Mouse (Mus musculus): ENCODE measurements around the gene Gm42906. TPM values are rescaled to one million over a fixed set of nuclear protein-coding genes. Genes with fewer than 3 reads are reported as not detected.
A peak's percentile ranks its signal among the peaks of the same experiment; 100 is the strongest.

Gene Gm42906
- polyA plus RNA-seq, 1 experiment from 2014 or later = not detected

DNA sequence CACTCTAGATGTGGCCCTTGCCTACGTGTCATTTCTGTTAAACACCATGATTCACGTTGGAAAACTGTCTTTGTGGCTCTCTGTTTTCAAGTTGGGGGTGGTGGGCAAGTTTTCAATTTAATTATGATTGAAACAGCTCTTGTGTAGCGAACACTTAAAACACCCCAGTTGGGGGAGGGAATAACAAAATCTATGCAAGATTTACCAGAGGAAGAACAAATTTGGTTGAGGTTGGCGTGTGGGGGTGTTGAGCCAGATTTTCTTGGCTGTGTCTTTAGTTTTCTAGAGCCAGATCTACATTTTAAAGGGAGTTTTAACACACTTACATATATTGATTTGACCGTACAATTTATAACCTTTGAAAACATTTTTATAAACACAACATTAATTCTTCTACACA is 368.2 kb downstream of the Gm42906 start:
- H3K9ac ChIP-seq = no peak overlapping the region
- peaks cover 17% of the 10 kb centered on the region for H3K4me1 ChIP-seq (ENCODE audit: insufficient read depth)
- peaks cover 37% of the 10 kb centered on the region for H3K36me3 ChIP-seq (ENCODE audit: insufficient read depth)
- H3K27me3 ChIP-seq (ENCODE audit: insufficient read depth, low read length) = no peaks in the 10 kb centered on the region
- H3K9me3 ChIP-seq (ENCODE audit: low read depth, low read length) = peaks cover 6% of the 10 kb centered on the region
- H3K4me3 ChIP-seq (ENCODE audit: low read depth, low read length) = no peak overlapping the region
- H3K27ac ChIP-seq (ENCODE audit: low read depth) = 0 out of 2 replicates have a peak overlapping the region, but pooled peaks have one; percentile 8
- DNase-seq (no peak), ATAC-seq (ENCODE audit: insufficient read depth) (no peak)
- 65% methylated on average over 5 of the region's 5 CpGs for WGBS
- H3K4me2 ChIP-seq = no peak overlapping the region
- no peak for TF ChIP-seq CTCF (IDR thresholded peaks at IDR 0.05; ENCODE audit: low read depth)

DNA sequence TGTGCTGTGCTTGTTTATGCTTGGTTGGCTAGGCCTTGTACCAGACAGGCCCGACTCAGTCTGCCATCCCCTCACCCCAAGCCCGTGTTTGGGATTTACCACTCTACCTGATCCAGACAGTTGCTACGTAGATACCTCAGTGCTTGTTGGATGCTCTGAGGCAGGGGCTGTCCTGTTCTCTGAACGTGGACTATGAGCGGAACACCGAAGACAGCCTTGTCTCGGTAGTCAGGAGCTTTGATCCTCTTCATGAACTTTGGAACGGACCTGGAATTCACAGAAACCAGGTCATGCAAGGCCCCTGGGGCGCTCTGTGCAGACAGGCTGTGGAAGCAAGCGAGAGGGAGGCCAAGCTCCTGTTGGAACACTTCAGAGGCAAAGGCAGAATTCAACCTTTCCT is 368.6 kb downstream of the Gm42906 start:
- 89% methylated on average over 10 of the region's 10 CpGs for WGBS
- H3K27me3 ChIP-seq (ENCODE audit: insufficient read depth, low read length) = no peaks in the 10 kb centered on the region
- H3K36me3 ChIP-seq (ENCODE audit: insufficient read depth) = peaks cover 37% of the 10 kb centered on the region
- TF ChIP-seq CTCF (IDR thresholded peaks at IDR 0.05; ENCODE audit: low read depth) = no peak
- H3K4me2 ChIP-seq = no peak overlapping the region
- H3K4me3 ChIP-seq (ENCODE audit: low read depth, low read length) = no peak overlapping the region
- H3K4me1 ChIP-seq (ENCODE audit: insufficient read depth) = peaks cover 17% of the 10 kb centered on the region
- DNase-seq = no peak
- no peak for ATAC-seq (ENCODE audit: insufficient read depth)
- 0 out of 2 replicates have a peak overlapping the region, but pooled peaks have one; percentile 8 for H3K27ac ChIP-seq (ENCODE audit: low read depth)
- no peak overlapping the region for H3K9ac ChIP-seq
- peaks cover 6% of the 10 kb centered on the region for H3K9me3 ChIP-seq (ENCODE audit: low read depth, low read length)

DNA sequence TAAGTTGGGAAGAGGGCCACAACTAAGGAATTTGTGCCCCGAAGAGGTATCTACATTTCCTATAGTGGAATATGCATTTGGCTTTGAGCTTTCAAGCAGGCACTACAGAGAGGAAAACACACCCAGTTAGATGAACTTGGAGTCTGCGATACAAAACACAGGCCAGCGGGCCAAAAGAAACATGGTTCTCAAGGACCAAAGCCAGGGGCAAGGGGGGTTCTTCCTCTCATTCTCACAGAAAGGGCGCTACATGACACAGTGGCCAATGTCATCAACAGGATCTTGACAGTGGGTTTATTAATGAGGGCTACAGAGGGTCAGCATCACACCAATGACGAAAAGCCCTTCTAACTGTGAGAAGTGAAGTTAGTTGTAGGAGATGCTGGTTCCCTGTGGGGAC is 370.2 kb downstream of the Gm42906 start:
- WGBS = 84% methylated on average over 5 of the region's 5 CpGs
- H3K36me3 ChIP-seq (ENCODE audit: insufficient read depth) = peaks cover 29% of the 10 kb centered on the region
- peak overlapping the region; percentile 83; the same call in 1 of the 2 replicates for H3K27ac ChIP-seq (ENCODE audit: low read depth)
- H3K4me2 ChIP-seq = no peak overlapping the region
- no peak overlapping the region for H3K9ac ChIP-seq
- H3K4me1 ChIP-seq (ENCODE audit: insufficient read depth) = peaks cover 21% of the 10 kb centered on the region
- no peak for DNase-seq
- peaks cover 6% of the 10 kb centered on the region for H3K9me3 ChIP-seq (ENCODE audit: low read depth, low read length)
- ATAC-seq (ENCODE audit: insufficient read depth) = no peak
- no peaks in the 10 kb centered on the region for H3K27me3 ChIP-seq (ENCODE audit: insufficient read depth, low read length)
- no peak overlapping the region for H3K4me3 ChIP-seq (ENCODE audit: low read depth, low read length)
- TF ChIP-seq CTCF (IDR thresholded peaks at IDR 0.05; ENCODE audit: low read depth) = no peak

DNA sequence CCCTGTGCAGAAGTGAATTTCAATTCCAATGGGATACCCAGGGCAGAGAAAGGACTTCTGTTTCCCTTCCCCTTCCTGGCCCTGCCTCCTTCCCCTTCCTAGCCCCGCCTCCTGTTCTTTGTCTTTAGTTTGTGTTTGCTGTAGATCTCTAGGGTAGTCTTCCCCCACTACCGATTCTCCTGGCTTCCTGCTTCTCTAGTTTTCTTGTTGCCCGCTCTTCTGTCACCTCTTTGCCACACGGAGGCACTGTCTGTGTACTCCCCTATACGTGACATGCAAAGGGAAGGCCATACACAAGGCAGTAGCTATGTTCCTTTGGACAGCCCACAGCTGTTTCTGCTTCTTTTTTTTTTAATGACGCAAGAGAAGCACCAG is 371.1 kb downstream of the Gm42906 start:
- Histone ChIP-seq H3K36me3 (ENCODE audit: insufficient read depth) (peaks cover 27% of the 10 kb centered on the region), H3K4me2 (peak overlapping the region; percentile 5; the same call in 1 of the 2 replicates), H3K27me3 (ENCODE audit: insufficient read depth, low read length) (no peaks in the 10 kb centered on the region), H3K4me1 (ENCODE audit: insufficient read depth) (peaks cover 21% of the 10 kb centered on the region), H3K9ac (no peak overlapping the region), H3K27ac (ENCODE audit: low read depth) (peak overlapping the region; percentile 83), H3K9me3 (ENCODE audit: low read depth, low read length) (peaks cover 6% of the 10 kb centered on the region), H3K4me3 (ENCODE audit: low read depth, low read length) (no peak overlapping the region)
- peak; percentile 73 for ATAC-seq (ENCODE audit: insufficient read depth)
- WGBS = 27% methylated on average over 6 of the region's 6 CpGs
- DNase-seq = peak; percentile 76
- peak; percentile 67 for TF ChIP-seq CTCF (IDR thresholded peaks at IDR 0.05; ENCODE audit: low read depth)

DNA sequence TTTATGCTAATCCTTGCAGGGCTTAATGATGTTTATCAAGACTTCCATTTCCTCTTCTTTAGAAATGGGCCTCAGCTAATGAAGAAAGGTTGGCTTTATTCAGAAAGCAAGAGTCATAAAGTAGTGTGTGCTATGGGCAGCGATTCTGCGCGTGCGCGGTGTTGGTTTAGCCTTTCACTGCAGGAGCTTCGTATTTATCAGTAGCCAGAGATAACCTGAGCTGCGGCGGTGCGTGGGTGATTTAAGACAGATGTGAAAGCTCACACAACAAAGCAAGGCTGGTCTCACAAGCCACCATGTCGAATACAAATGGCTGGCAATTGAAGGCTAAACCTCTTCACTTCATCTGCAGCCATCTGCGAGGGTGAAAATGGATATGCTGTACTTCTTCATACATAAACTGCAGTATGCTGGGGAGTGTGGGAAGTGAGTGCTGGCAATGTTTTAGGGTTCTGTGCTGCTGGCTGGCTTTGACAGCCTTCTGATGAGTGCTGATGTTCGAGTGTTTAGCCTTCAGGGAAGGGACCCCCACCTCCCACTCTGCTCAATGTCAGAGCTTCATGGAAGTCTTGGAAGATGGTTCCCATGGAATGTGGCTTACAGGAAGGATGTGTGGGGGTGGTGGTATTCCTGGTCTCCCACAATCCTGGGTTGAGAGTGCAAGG is 371.6 kb downstream of the Gm42906 start:
- no peak for TF ChIP-seq CTCF (IDR thresholded peaks at IDR 0.05; ENCODE audit: low read depth)
- H3K4me1 ChIP-seq (ENCODE audit: insufficient read depth) = peaks cover 21% of the 10 kb centered on the region
- H3K27ac ChIP-seq (ENCODE audit: low read depth) = peak overlapping the region; percentile 83
- no peak overlapping the region for H3K4me3 ChIP-seq (ENCODE audit: low read depth, low read length)
- peak overlapping the region; percentile 5; the same call in 1 of the 2 replicates for H3K4me2 ChIP-seq
- no peaks in the 10 kb centered on the region for H3K27me3 ChIP-seq (ENCODE audit: insufficient read depth, low read length)
- H3K36me3 ChIP-seq (ENCODE audit: insufficient read depth) = peaks cover 23% of the 10 kb centered on the region
- peak; percentile 0; the same call in 1 of the 2 replicates for ATAC-seq (ENCODE audit: insufficient read depth)
- peak; percentile 63 for DNase-seq
- no peak overlapping the region for H3K9ac ChIP-seq
- peaks cover 4% of the 10 kb centered on the region; the same call in 1 of the 2 replicates for H3K9me3 ChIP-seq (ENCODE audit: low read depth, low read length)
- WGBS = 33% methylated on average over 12 of the region's 12 CpGs

DNA sequence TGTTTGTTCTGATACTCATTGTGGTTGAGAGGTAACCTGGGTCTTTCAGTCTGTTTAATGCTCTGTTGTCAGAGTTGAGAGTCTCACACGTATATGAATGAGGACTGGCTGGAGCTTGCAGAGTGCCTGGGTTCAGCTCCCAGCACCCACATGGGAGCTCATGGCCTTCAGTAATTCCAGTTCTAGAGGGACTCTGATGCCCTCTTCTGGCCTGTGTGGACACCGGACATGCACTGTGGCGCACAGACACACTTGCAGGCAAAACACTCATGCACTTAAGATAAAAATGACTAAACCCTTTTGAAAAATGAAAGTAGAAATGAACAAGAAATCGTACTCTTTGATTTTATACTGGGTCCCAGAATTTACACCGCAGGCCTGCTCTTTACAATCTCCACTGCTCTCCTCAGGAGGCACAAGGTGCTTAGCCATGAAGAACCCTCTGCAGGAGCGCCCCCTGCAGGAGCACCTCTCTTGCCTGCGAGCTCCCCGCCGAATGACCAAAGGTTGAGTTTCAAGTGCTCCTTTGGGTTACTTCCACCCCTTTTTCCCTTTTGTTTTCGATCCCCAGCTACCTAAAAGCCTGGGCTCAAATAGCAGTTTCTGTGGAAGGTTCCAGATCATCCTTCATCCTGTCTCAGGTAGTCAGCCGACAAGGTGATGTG is 372.4 kb downstream of the Gm42906 start:
- ATAC-seq (ENCODE audit: insufficient read depth) (no peak), DNase-seq (no peak)
- Histone ChIP-seq H3K4me1 (ENCODE audit: insufficient read depth) (peaks cover 21% of the 10 kb centered on the region), H3K9ac (no peak overlapping the region), H3K4me2 (no peak overlapping the region), H3K36me3 (ENCODE audit: insufficient read depth) (peaks cover 28% of the 10 kb centered on the region), H3K27ac (ENCODE audit: low read depth) (peak overlapping the region; percentile 78), H3K9me3 (ENCODE audit: low read depth, low read length) (peaks cover 4% of the 10 kb centered on the region; the same call in 1 of the 2 replicates), H3K4me3 (ENCODE audit: low read depth, low read length) (no peak overlapping the region), H3K27me3 (ENCODE audit: insufficient read depth, low read length) (no peaks in the 10 kb centered on the region)
- WGBS = 87% methylated on average over 11 of the region's 11 CpGs
- TF ChIP-seq CTCF (IDR thresholded peaks at IDR 0.05; ENCODE audit: low read depth) = peak; percentile 6; the same call in 1 of the 2 replicates

DNA sequence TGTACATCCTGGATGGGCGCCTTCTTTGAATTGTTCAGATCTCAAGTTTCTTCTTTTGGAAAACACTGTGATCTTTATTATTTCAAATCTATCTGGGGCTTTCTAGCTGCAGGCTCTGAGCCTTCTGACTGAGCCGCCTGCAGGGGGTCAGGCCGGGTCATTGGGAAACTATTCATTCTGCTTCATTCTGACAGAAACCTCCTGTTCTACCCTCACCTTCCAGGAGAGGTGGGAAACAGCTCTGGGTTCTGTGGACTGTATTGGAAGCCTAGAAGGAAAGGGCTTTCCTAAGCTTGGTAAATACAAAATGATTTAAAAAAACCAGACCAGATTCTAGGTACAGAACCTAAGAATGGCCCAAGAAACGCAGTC is 373.2 kb downstream of the Gm42906 start:
- H3K9me3 ChIP-seq (ENCODE audit: low read depth, low read length) = peaks cover 4% of the 10 kb centered on the region; the same call in 1 of the 2 replicates
- no peak for TF ChIP-seq CTCF (IDR thresholded peaks at IDR 0.05; ENCODE audit: low read depth)
- peak overlapping the region; percentile 5; the same call in 1 of the 2 replicates for H3K4me2 ChIP-seq
- ATAC-seq (ENCODE audit: insufficient read depth) (no peak), DNase-seq (no peak)
- WGBS = 33% methylated on average over 4 of the region's 4 CpGs
- peaks cover 34% of the 10 kb centered on the region for H3K36me3 ChIP-seq (ENCODE audit: insufficient read depth)
- no peak overlapping the region for H3K4me3 ChIP-seq (ENCODE audit: low read depth, low read length)
- H3K4me1 ChIP-seq (ENCODE audit: insufficient read depth) = peaks cover 21% of the 10 kb centered on the region; the same call in 1 of the 2 replicates
- H3K9ac ChIP-seq = no peak overlapping the region
- H3K27ac ChIP-seq (ENCODE audit: low read depth) = peak overlapping the region; percentile 78
- H3K27me3 ChIP-seq (ENCODE audit: insufficient read depth, low read length) = no peaks in the 10 kb centered on the region

Data from lung, embryonic 14.5 days (tissue).